Mouse (Mus musculus): ENCODE measurements around the gene Blm. TPM values are rescaled to one million over a fixed set of nuclear protein-coding genes. Genes with fewer than 3 reads are reported as not detected.

Gene Blm
- total RNA-seq, 1 experiment from 2014 or later: 66.2 TPM

DNA sequence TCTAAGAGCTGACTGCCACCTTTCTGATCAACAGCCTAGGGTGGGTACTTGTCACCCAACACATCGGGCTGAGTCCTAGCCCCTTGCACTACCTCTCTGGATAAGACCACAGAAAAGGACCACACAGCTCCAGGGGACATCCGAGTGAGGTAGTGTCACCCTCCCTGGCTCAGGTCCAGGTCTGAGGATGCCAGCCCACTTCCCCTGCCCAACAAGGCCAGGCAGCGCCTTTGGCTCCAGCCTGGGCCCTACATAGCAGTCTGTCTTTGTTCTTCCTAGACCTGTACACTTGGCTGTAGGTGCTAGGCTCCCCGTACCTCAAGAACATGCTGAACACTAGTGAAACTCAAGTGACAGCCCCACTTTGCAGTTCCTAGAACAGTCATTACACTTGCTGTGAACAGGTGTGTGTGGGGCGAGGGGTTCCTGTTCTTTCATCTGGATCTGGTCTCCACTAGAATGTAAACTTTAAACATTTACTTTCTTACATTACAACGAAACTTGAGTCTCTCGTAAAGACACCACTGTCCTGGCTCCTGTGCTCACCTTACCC, 120.5 kb downstream of the Blm start:
- ATAC-seq (replicated peaks; ENCODE audit: low read depth, poor library complexity, severe bottlenecking): peak; percentile 70

GRCm38 (mm10) chr7:80413512-80414302, 121.2 kb downstream of the Blm start:
- no peak for ATAC-seq (replicated peaks; ENCODE audit: low read depth, poor library complexity, severe bottlenecking)

- ATAC-seq (replicated peaks; ENCODE audit: low read depth, poor library complexity, severe bottlenecking): no peak
Observed at GRCm38 (mm10) chr7:80412781-80413180, 122.1 kb downstream of the Blm start.

DNA sequence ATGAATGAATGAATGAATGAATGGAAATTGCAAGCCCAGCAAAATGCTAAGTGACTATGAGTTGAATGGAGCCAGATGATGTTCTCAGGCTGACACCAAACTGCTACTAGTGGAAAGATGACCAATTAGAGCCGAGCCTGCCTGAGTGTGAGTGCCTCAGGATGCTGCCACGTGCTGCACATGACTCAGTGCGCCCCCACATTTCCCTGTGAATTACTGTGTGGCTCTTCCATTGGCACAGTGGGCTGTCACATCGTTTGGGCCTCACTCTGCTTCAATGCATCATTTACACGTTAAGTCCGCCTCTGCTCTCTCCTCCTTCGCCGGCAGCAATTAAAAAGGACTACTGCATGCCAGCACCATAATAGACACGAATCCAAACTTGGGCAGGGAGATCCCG, 122.6 kb downstream of the Blm start:
- ATAC-seq (replicated peaks; ENCODE audit: low read depth, poor library complexity, severe bottlenecking): no peak

GRCm38 (mm10) chr7:80410380-80410779, 124.5 kb downstream of the Blm start:
- ATAC-seq (replicated peaks; ENCODE audit: low read depth, poor library complexity, severe bottlenecking): no peak

GRCm38 (mm10) chr7:80407712-80408111, 127.2 kb downstream of the Blm start:
- no peak for ATAC-seq (replicated peaks; ENCODE audit: low read depth, poor library complexity, severe bottlenecking)

GRCm38 (mm10) chr7:80406186-80406585, 128.7 kb downstream of the Blm start:
- ATAC-seq (replicated peaks; ENCODE audit: low read depth, poor library complexity, severe bottlenecking): no peak

DNA sequence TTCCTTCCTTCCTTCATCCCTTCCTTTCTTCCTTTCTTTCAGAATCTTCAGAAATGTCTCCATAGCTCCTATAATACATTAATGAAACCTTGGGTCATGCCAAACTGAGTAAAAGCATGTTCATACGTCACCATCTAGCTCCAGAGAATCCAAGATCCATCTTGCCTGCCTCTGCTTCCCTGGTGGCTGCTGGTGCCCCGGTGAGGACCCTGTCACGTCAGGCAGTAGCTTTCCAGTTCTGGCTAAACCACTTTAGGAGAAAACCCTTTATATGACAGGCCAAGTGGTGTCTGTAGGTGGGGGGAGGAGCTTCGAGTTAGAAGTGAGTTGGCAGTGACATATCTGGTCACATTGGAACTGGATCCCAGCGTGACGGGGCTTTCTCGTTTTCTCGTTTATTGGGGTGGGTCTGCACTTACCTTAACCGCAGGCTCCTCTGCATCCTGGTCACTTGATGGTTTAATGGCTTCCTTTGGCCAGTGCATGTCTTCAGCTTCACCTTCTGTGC, 129.7 kb downstream of the Blm start, which contains the start of gene Furin:
Gene Furin (minus strand): TSS at position 249 of the 508 bp plus-strand sequence.
- ATAC-seq (replicated peaks; ENCODE audit: low read depth, poor library complexity, severe bottlenecking): no peak

Other genes starting within 250 kb of the Blm start
- gene Prc1, start 240.7 kb downstream of the Blm start, total RNA-seq (2017): 145 and 156 TPM in 2 replicates
- 12.6 and 19.0 TPM in 2 replicates for gene Rccd1, start 210.7 kb downstream of the Blm start, total RNA-seq (2017)
- gene Unc45a, start 194.1 kb downstream of the Blm start, total RNA-seq (2017): 15.3 and 15.8 TPM in 2 replicates
- 10.5 and 18.4 TPM in 2 replicates for gene Hddc3, start 192.0 kb downstream of the Blm start, total RNA-seq (2017)
- 36.1 and 38.4 TPM in 2 replicates for gene Man2a2, start 163.7 kb downstream of the Blm start, total RNA-seq (2017)
- gene Fes, start 147.2 kb downstream of the Blm start, total RNA-seq (2017): 70.4 and 105 TPM in 2 replicates
- gene Furin, start 129.7 kb downstream of the Blm start, total RNA-seq (2017): 12.2 and 14.4 TPM in 2 replicates
- 8.4 and 15.8 TPM in 2 replicates for gene Crtc3, start 153.8 kb upstream of the Blm start, total RNA-seq (2017)

Measured in common myeloid progenitor, adult 5-6 weeks (primary cell).